Mouse (Mus musculus): ENCODE measurements around the gene Ccnl2. TPM values are rescaled to one million over a fixed set of nuclear protein-coding genes. Genes with fewer than 3 reads are reported as not detected.
"Not testable (repeated sequence)": the region's sequence is repeated elsewhere in the genome, so short reads cannot be mapped to it uniquely, and the experiment has no call there.

The Ccnl2 gene
- total RNA-seq, 2 experiments from 2014 or later, result 35.6 to 37.8 TPM

GRCm38 (mm10) chr4:155788300-155788699, 24.0 kb upstream of the Ccnl2 start:
- intact Hi-C loops (cut with DNase I), result no loop called here
- DNase-seq (ENCODE audit: low spot score), result no peak

- DNase-seq (ENCODE audit: low spot score); intact Hi-C loops (cut with DNase I): not testable (repeated sequence)
Observed at GRCm38 (mm10) chr4:155788833-155789232, 23.5 kb upstream of the Ccnl2 start.

- intact Hi-C loops (cut with DNase I), result no loop called here
- DNase-seq (ENCODE audit: low spot score), result no peak
Observed at GRCm38 (mm10) chr4:155790021-155790489, 22.2 kb upstream of the Ccnl2 start, which contains the start of gene Ankrd65. Gene Ankrd65, plus strand, starts transcription at chr4:155790439.

- intact Hi-C loops (cut with DNase I), result no loop called here
- DNase-seq (ENCODE audit: low spot score), result no peak
Observed at GRCm38 (mm10) chr4:155790650-155791161, 21.6 kb upstream of the Ccnl2 start.

- intact Hi-C loops (cut with DNase I), result no loop called here
- DNase-seq (ENCODE audit: low spot score), result no peak
Observed at GRCm38 (mm10) chr4:155791240-155791933, 20.9 kb upstream of the Ccnl2 start.

GRCm38 (mm10) chr4:155793730-155794129, 18.6 kb upstream of the Ccnl2 start:
- intact Hi-C loops (cut with DNase I), result no loop called here
- no peak for DNase-seq (ENCODE audit: low spot score)

GRCm38 (mm10) chr4:155802075-155802474, 10.2 kb upstream of the Ccnl2 start:
- intact Hi-C loops (cut with DNase I), result loop anchor here (5.0 kb wide), 1 partner anchor 35 kb away; no protein-coding TSS in a partner anchor
- no peak for DNase-seq (ENCODE audit: low spot score)

GRCm38 (mm10) chr4:155802741-155803339, 9.4 kb upstream of the Ccnl2 start, which contains the start of gene Mrpl20:
Gene Mrpl20, plus strand, starts transcription at chr4:155802878.
- no peak for DNase-seq (ENCODE audit: low spot score)
- intact Hi-C loops (cut with DNase I), result loop anchor here (5.0 kb wide), 1 partner anchor 36 kb away; no protein-coding TSS in a partner anchor

- intact Hi-C loops (cut with DNase I), result loop anchor here (5.0 kb wide), 1 partner anchor 36 kb away; no protein-coding TSS in a partner anchor
- DNase-seq (ENCODE audit: low spot score), result peak; percentile 90
Observed at GRCm38 (mm10) chr4:155803340-155804041, 8.8 kb upstream of the Ccnl2 start.

- intact Hi-C loops (cut with DNase I), result no loop called here
- no peak for DNase-seq (ENCODE audit: low spot score)
Observed at GRCm38 (mm10) chr4:155807841-155808240, 4.4 kb upstream of the Ccnl2 start.

GRCm38 (mm10) chr4:155812665-155813181, 434 bp downstream of the Ccnl2 start:
- intact Hi-C loops (cut with DNase I), result loop anchor here (2.0 kb wide), 1 partner anchor 18 kb away; the partner anchor contains the start of gene Aurkaip1
- no peak for DNase-seq (ENCODE audit: low spot score)

- intact Hi-C loops (cut with DNase I), result no loop called here
- DNase-seq (ENCODE audit: low spot score), result no peak
Observed at GRCm38 (mm10) chr4:155817533-155817932, 5.2 kb downstream of the Ccnl2 start.

GRCm38 (mm10) chr4:155821025-155821424, 8.7 kb downstream of the Ccnl2 start:
- DNase-seq (ENCODE audit: low spot score), result no peak
- intact Hi-C loops (cut with DNase I), result no loop called here

- no peak for DNase-seq (ENCODE audit: low spot score)
- intact Hi-C loops (cut with DNase I), result no loop called here
Observed at GRCm38 (mm10) chr4:155823443-155823842, 11.2 kb downstream of the Ccnl2 start.

- no peak for DNase-seq (ENCODE audit: low spot score)
- intact Hi-C loops (cut with DNase I), result loop anchor here (2.0 to 5.0 kb wide), 3 partner anchors 17 to 112 kb away; partner anchors contain the start of genes Acap3, Ccnl2, Pusl1 and Ube2j2
Observed at GRCm38 (mm10) chr4:155829866-155830265, 17.6 kb downstream of the Ccnl2 start.

- DNase-seq (ENCODE audit: low spot score), result no peak
- intact Hi-C loops (cut with DNase I), result loop anchor here (2.0 to 5.0 kb wide), 3 partner anchors 18 to 112 kb away; partner anchors contain the start of genes Acap3, Ccnl2, Pusl1 and Ube2j2
Observed at GRCm38 (mm10) chr4:155830596-155830995, 18.3 kb downstream of the Ccnl2 start.

- intact Hi-C loops (cut with DNase I), result loop anchor here (2.0 to 5.0 kb wide), 3 partner anchors 18 to 111 kb away; partner anchors contain the start of genes Acap3, Ccnl2, Pusl1 and Ube2j2
- DNase-seq (ENCODE audit: low spot score), result peak; percentile 86
Observed at GRCm38 (mm10) chr4:155831205-155831766, 19.0 kb downstream of the Ccnl2 start, which contains the start of gene Aurkaip1. Gene Aurkaip1, plus strand, starts transcription at chr4:155831272.

- intact Hi-C loops (cut with DNase I), result loop anchor here (2.0 to 5.0 kb wide), 3 partner anchors 19 to 110 kb away; partner anchors contain the start of genes Acap3, Ccnl2, Pusl1 and Ube2j2
- DNase-seq (ENCODE audit: low spot score), result no peak
Observed at GRCm38 (mm10) chr4:155831831-155832230, 19.5 kb downstream of the Ccnl2 start.

- no peak for DNase-seq (ENCODE audit: low spot score)
- intact Hi-C loops (cut with DNase I), result loop anchor here (5.0 kb wide), 2 partner anchors 60 to 110 kb away; partner anchors contain the start of genes Acap3, Pusl1 and Ube2j2
Observed at GRCm38 (mm10) chr4:155832321-155832720, 20.0 kb downstream of the Ccnl2 start.

Measured in heart, postnatal 25 days (tissue).